Mouse (Mus musculus): ENCODE results near the gene Arid1b. TPM values are rescaled to one million over a fixed set of nuclear protein-coding genes. Genes with fewer than 3 reads are reported as not detected.

Gene Arid1b
- total RNA-seq, 1 experiment: 9.2 TPM

DNA sequence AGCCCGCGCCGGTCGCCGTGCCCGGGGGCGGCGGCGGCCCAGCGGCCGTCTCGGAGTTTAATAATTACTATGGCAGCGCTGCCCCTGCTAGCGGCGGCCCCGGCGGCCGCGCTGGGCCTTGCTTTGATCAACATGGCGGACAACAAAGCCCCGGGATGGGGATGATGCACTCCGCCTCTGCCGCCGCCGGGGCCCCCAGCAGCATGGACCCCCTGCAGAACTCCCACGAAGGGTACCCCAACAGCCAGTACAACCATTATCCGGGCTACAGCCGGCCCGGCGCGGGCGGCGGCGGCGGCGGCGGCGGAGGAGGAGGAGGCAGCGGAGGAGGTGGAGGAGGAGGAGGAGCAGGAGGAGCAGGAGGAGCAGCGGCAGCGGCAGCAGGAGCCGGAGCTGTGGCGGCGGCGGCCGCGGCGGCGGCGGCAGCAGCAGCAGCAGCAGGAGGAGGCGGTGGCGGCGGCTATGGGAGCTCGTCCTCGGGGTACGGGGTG is 1.5 kb downstream of the Arid1b start:
- Histone ChIP-seq H3K9me3 (ENCODE audit: control insufficient read depth, insufficient read depth, low read depth, low read length) (no peaks in the 10 kb centered on the region), H3K4me1 (ENCODE audit: control insufficient read depth in 2 of 2, insufficient read depth in 2 of 2, low read length in 2 of 2, poor library complexity in 1 of 2) (peaks cover 0 to 7% of the 10 kb centered on the region in 2 experiments; a peak in 1 of 4 replicates), H3K27ac (ENCODE audit: insufficient read depth, low read depth, low read length, poor library complexity, severe bottlenecking) (peak overlapping the region; percentile 85), H3K36me3 (ENCODE audit: control insufficient read depth, insufficient read depth, low read length, poor library complexity, severe bottlenecking) (no peaks in the 10 kb centered on the region), H3K4me3 (ENCODE audit: insufficient read depth in 1 of 2, low read depth in 1 of 2, low read length in 2 of 2, poor library complexity in 1 of 2, severe bottlenecking in 1 of 2) (peak overlapping the region; percentile 84 to 86), H3K9ac (ENCODE audit: insufficient read depth, low read depth, low read length, poor library complexity, severe bottlenecking) (peak overlapping the region; percentile 90)
- in situ Hi-C loops (cut with MboI; ENCODE audit: low sequenced_read_pairs in 2 of 2, unreplicated experiment in 2 of 2): no loop called here
- DNase-seq (ENCODE audit: low read depth, low spot score): no peak
- no peak for TF ChIP-seq ZC3H11A (IDR thresholded peaks at IDR 0.05; ENCODE audit: borderline replicate concordance, low read depth, low read length)
- no peak for TF ChIP-seq HCFC1 (IDR thresholded peaks at IDR 0.05; ENCODE audit: borderline replicate concordance, insufficient read depth, low read length)
- TF ChIP-seq MAFK (IDR thresholded peaks at IDR 0.05; ENCODE audit: insufficient read depth, low read depth, low read length): no peak
- TF ChIP-seq ZNF384 (IDR thresholded peaks at IDR 0.05; ENCODE audit: low read depth, low read length): no peak
- no peak for TF ChIP-seq CHD2 (IDR thresholded peaks at IDR 0.05; ENCODE audit: low read depth, low read length)

GRCm38 (mm10) chr17:4996121-4996813 is 2.1 kb downstream of the Arid1b start:
- no peaks in the 10 kb centered on the region for H3K9me3 ChIP-seq (ENCODE audit: control insufficient read depth, insufficient read depth, low read depth, low read length)
- H3K4me1 ChIP-seq (ENCODE audit: control insufficient read depth in 2 of 2, insufficient read depth in 2 of 2, low read length in 2 of 2, poor library complexity in 1 of 2): peaks cover 4 to 7% of the 10 kb centered on the region in 2 experiments; a peak in 2 of 4 replicates
- no peak for TF ChIP-seq HCFC1 (IDR thresholded peaks at IDR 0.05; ENCODE audit: borderline replicate concordance, insufficient read depth, low read length)
- TF ChIP-seq ZNF384 (IDR thresholded peaks at IDR 0.05; ENCODE audit: low read depth, low read length): no peak
- TF ChIP-seq ZC3H11A (IDR thresholded peaks at IDR 0.05; ENCODE audit: borderline replicate concordance, low read depth, low read length): no peak
- TF ChIP-seq CHD2 (IDR thresholded peaks at IDR 0.05; ENCODE audit: low read depth, low read length): no peak
- TF ChIP-seq MAFK (IDR thresholded peaks at IDR 0.05; ENCODE audit: insufficient read depth, low read depth, low read length): no peak
- in situ Hi-C loops (cut with MboI; ENCODE audit: low sequenced_read_pairs in 2 of 2, unreplicated experiment in 2 of 2): no loop called here
- H3K4me3 ChIP-seq (ENCODE audit: insufficient read depth in 1 of 2, low read depth in 1 of 2, low read length in 2 of 2, poor library complexity in 1 of 2, severe bottlenecking in 1 of 2): peak overlapping the region; percentile 84 to 86
- H3K27ac ChIP-seq (ENCODE audit: insufficient read depth, low read depth, low read length, poor library complexity, severe bottlenecking): peak overlapping the region; percentile 85
- DNase-seq (ENCODE audit: low read depth, low spot score): no peak
- H3K9ac ChIP-seq (ENCODE audit: insufficient read depth, low read depth, low read length, poor library complexity, severe bottlenecking): peak overlapping the region; percentile 90
- no peaks in the 10 kb centered on the region for H3K36me3 ChIP-seq (ENCODE audit: control insufficient read depth, insufficient read depth, low read length, poor library complexity, severe bottlenecking)

DNA sequence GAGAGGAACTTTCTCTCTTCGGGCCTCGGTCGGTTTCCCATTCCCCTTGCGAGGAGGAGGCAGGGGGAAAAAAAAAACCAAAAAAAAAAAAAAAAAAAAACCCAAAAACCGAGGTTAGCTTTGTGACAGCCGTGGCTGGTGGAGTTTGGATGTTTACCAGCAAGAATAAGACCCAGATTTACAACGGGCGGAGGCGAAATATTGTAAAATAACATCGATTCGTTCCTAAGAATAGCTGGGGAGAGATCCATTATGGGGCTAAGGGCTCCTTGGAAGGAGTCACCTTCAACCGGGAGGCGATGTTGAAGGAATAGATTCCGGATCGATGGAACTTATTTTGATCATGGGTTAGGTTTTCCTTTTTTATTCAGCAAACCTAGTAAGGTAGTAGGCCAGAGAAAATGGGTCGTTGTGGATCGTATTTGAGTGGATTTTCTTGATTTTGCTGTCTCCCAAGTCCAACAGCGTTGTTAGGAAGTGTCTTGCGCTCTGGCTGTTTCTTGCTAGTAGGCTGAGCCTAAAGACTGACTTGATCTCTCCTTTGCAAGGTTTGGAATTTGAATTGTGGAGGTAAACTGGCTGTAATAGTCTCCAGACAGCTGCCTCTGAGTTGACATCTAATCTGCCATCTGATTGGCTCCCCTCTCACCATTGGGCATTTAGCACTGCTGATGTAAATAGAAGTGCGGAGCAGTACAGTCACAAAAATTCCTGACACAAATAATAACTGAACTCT is 2.9 kb downstream of the Arid1b start:
- DNase-seq (ENCODE audit: low read depth, low spot score): no peak
- no peak overlapping the region for H3K27ac ChIP-seq (ENCODE audit: insufficient read depth, low read depth, low read length, poor library complexity, severe bottlenecking)
- peaks cover 4 to 7% of the 10 kb centered on the region in 2 experiments; a peak in 2 of 4 replicates for H3K4me1 ChIP-seq (ENCODE audit: control insufficient read depth in 2 of 2, insufficient read depth in 2 of 2, low read length in 2 of 2, poor library complexity in 1 of 2)
- no peaks in the 10 kb centered on the region for H3K9me3 ChIP-seq (ENCODE audit: control insufficient read depth, insufficient read depth, low read depth, low read length)
- no peaks in the 10 kb centered on the region for H3K36me3 ChIP-seq (ENCODE audit: control insufficient read depth, insufficient read depth, low read length, poor library complexity, severe bottlenecking)
- in situ Hi-C loops (cut with MboI; ENCODE audit: low sequenced_read_pairs in 2 of 2, unreplicated experiment in 2 of 2): no loop called here
- H3K9ac ChIP-seq (ENCODE audit: insufficient read depth, low read depth, low read length, poor library complexity, severe bottlenecking): peak overlapping the region; percentile 90
- peak overlapping the region; percentile 84 to 86 for H3K4me3 ChIP-seq (ENCODE audit: insufficient read depth in 1 of 2, low read depth in 1 of 2, low read length in 2 of 2, poor library complexity in 1 of 2, severe bottlenecking in 1 of 2)
- TF ChIP-seq HCFC1 (IDR thresholded peaks at IDR 0.05; ENCODE audit: borderline replicate concordance, insufficient read depth, low read length): no peak
- peak; percentile 82 for TF ChIP-seq ZNF384 (IDR thresholded peaks at IDR 0.05; ENCODE audit: low read depth, low read length)

- in situ Hi-C loops (cut with MboI; ENCODE audit: low sequenced_read_pairs in 2 of 2, unreplicated experiment in 2 of 2): no loop called here
- H3K9me3 ChIP-seq (ENCODE audit: control insufficient read depth, insufficient read depth, low read depth, low read length): no peaks in the 10 kb centered on the region
- TF ChIP-seq MAFK (IDR thresholded peaks at IDR 0.05; ENCODE audit: insufficient read depth, low read depth, low read length) (no peak), ZC3H11A (IDR thresholded peaks at IDR 0.05; ENCODE audit: borderline replicate concordance, low read depth, low read length) (no peak), CHD2 (IDR thresholded peaks at IDR 0.05; ENCODE audit: low read depth, low read length) (no peak), ZNF384 (IDR thresholded peaks at IDR 0.05; ENCODE audit: low read depth, low read length) (no peak), HCFC1 (IDR thresholded peaks at IDR 0.05; ENCODE audit: borderline replicate concordance, insufficient read depth, low read length) (no peak)
- peaks cover 6 to 7% of the 10 kb centered on the region in 2 experiments; a peak in 2 of 4 replicates for H3K4me1 ChIP-seq (ENCODE audit: control insufficient read depth in 2 of 2, insufficient read depth in 2 of 2, low read length in 2 of 2, poor library complexity in 1 of 2)
- H3K27ac ChIP-seq (ENCODE audit: insufficient read depth, low read depth, low read length, poor library complexity, severe bottlenecking): no peak overlapping the region
- no peak overlapping the region for H3K9ac ChIP-seq (ENCODE audit: insufficient read depth, low read depth, low read length, poor library complexity, severe bottlenecking)
- no peak overlapping the region for H3K4me3 ChIP-seq (ENCODE audit: insufficient read depth in 1 of 2, low read depth in 1 of 2, low read length in 2 of 2, poor library complexity in 1 of 2, severe bottlenecking in 1 of 2)
- no peak for DNase-seq (ENCODE audit: low read depth, low spot score)
- no peaks in the 10 kb centered on the region for H3K36me3 ChIP-seq (ENCODE audit: control insufficient read depth, insufficient read depth, low read length, poor library complexity, severe bottlenecking)
Measured at GRCm38 (mm10) chr17:4997968-4998367, 3.8 kb downstream of the Arid1b start.

Data from ES-E14 (cell line).